Mouse (Mus musculus) kidney, postnatal 10 days (tissue): Measurements from ENCODE around the gene Krt222.
"Not testable (repeated sequence)": the region's sequence is repeated elsewhere in the genome, so short reads cannot be mapped to it uniquely, and the experiment has no call there.

ENCODE experiments used
- DNase-seq: peaks from one replicate; pipeline ENCODE4 v3.0.0; 2021; ENCODE audit warnings: mixed read lengths

Gene Krt222

GRCm38 (mm10) chr11:99243820-99244374 lies at the start of gene Krt222:
Krt222 (minus strand) TSS chr11:99244085.
- DNase-seq: peak; percentile 30

- DNase-seq: peak; percentile 63
Measured at GRCm38 (mm10) chr11:99292846-99293245, 49.0 kb upstream of the Krt222 start.

- no peak for DNase-seq
Measured at GRCm38 (mm10) chr11:99284833-99285312, 41.0 kb upstream of the Krt222 start, which contains the start of gene Krt24. Krt24 (minus strand) TSS chr11:99285262.

- no peak for DNase-seq
Measured at GRCm38 (mm10) chr11:99284011-99284410, 40.1 kb upstream of the Krt222 start.

GRCm38 (mm10) chr11:99283334-99283733 lies 39.4 kb upstream of the Krt222 start:
- DNase-seq: no peak

GRCm38 (mm10) chr11:99281116-99281515 lies 37.2 kb upstream of the Krt222 start:
- DNase-seq: no peak

GRCm38 (mm10) chr11:99279986-99280385 lies 36.1 kb upstream of the Krt222 start:
- no peak for DNase-seq

- no peak for DNase-seq
Measured at GRCm38 (mm10) chr11:99276786-99277185, 32.9 kb upstream of the Krt222 start.

- no peak for DNase-seq
Measured at GRCm38 (mm10) chr11:99275624-99276023, 31.7 kb upstream of the Krt222 start.

- no peak for DNase-seq
Measured at GRCm38 (mm10) chr11:99272721-99273120, 28.8 kb upstream of the Krt222 start.

- no peak for DNase-seq
Measured at GRCm38 (mm10) chr11:99269192-99269591, 25.3 kb upstream of the Krt222 start.

GRCm38 (mm10) chr11:99265796-99266195 lies 21.9 kb upstream of the Krt222 start:
- DNase-seq: peak; percentile 49

- DNase-seq: peak; percentile 36
Measured at GRCm38 (mm10) chr11:99265220-99265619, 21.3 kb upstream of the Krt222 start.

- no peak for DNase-seq
Measured at GRCm38 (mm10) chr11:99256213-99256612, 12.3 kb upstream of the Krt222 start.

- no peak for DNase-seq
Measured at GRCm38 (mm10) chr11:99255316-99255715, 11.4 kb upstream of the Krt222 start.

GRCm38 (mm10) chr11:99253893-99254292 lies 10.0 kb upstream of the Krt222 start:
- DNase-seq: no peak

GRCm38 (mm10) chr11:99252671-99253070 lies 8.8 kb upstream of the Krt222 start:
- DNase-seq: no peak

- no peak for DNase-seq
Measured at GRCm38 (mm10) chr11:99250666-99251065, 6.8 kb upstream of the Krt222 start.

- no peak for DNase-seq
Measured at GRCm38 (mm10) chr11:99250241-99250640, 6.4 kb upstream of the Krt222 start.

GRCm38 (mm10) chr11:99249115-99249514 lies 5.2 kb upstream of the Krt222 start:
- peak; percentile 53 for DNase-seq

GRCm38 (mm10) chr11:99247916-99248315 lies 4.0 kb upstream of the Krt222 start:
- DNase-seq: no peak

- DNase-seq: not testable (repeated sequence)
Measured at GRCm38 (mm10) chr11:99244519-99244918, 634 bp upstream of the Krt222 start.

- no peak for DNase-seq
Measured at GRCm38 (mm10) chr11:99243200-99243819, 575 bp downstream of the Krt222 start.

GRCm38 (mm10) chr11:99242056-99242455 lies 1.8 kb downstream of the Krt222 start:
- DNase-seq: no peak

GRCm38 (mm10) chr11:99238468-99238867 lies 5.4 kb downstream of the Krt222 start:
- no peak for DNase-seq
